ENCODE assay signal across 21 mouse cellular contexts in the genomic region with DNA sequence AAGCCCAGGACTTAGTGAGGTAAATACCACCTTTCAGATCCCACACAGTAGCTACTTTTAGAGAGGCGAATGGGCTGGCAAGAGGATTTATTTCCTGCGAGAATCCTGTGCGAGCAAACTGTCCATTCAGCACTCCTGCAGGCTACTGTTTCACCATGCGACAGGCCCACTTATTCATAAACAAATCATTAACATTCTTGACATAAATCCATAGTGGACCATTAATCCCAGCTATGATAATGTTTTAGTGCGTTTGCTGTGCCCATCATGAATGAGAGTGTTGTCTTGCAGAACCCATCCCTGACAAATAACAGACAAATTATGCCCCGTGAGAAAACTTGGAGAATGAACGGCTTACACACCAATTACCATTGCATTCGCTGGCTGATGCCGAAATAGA.
A peak's percentile ranks its signal among the peaks of the same experiment; 100 is the strongest.
DNase-seq lines count a peak whose midpoint lies in the region; ATAC-seq and TF ChIP-seq lines count a peak whose summit lies in the region.
"Had no signal": no experiment of that assay in that cellular context is flagged by ENCODE, and none has a peak within 500 bp of the region (broad histone marks: within the 10 kb centered on the region; RNA-seq: fewer than 3 reads in every experiment).

No protein-coding gene starts in this region.

- peak; percentile 27 for DNase-seq in embryonic facial prominence, embryonic 14.5 days (ENCODE audit: low spot score)
- DNase-seq in embryonic facial prominence, embryonic 10.5 days (ENCODE audit: low spot score) = no peak
- DNase-seq in kidney, postnatal 0 days (ENCODE audit: low spot score) = peak; percentile 9
- DNase-seq in kidney, adult 18-20 months = no peak
- DNase-seq in right cerebral cortex, adult 2 months (ENCODE audit: low spot score in 2 of 2) = peak; percentile 31 to 38
- no peak for DNase-seq in right cerebral cortex, postnatal 25 days
- no peak for DNase-seq in cerebellum, adult 11 months
- no peak for DNase-seq in kidney, adult 2 months
- DNase-seq: adrenal gland, adult 8-10 months; cerebellum, adult 2 months; gastrocnemius, postnatal 10 days; heart, adult 2 months; kidney, adult 8-10 months; kidney, postnatal 36 days; liver, embryonic 13.5 days; lung, postnatal 14 days; thymus, adult 18-20 months had no signal

- no peak overlapping the region for H3K9ac ChIP-seq in embryonic facial prominence, embryonic 14.5 days (ENCODE audit: low read depth, low read length)
- H3K9ac ChIP-seq in kidney, postnatal 0 days (ENCODE audit: low read depth, low read length) = no peak overlapping the region
- H3K9ac ChIP-seq: limb, embryonic 12.5 days; liver, embryonic 13.5 days had no signal

- H3K27ac ChIP-seq in embryonic facial prominence, embryonic 14.5 days (replicated peaks; ENCODE audit: low read depth, low read length) = no peak overlapping the region
- H3K27ac ChIP-seq in embryonic facial prominence, embryonic 10.5 days (replicated peaks) = no peak overlapping the region
- no peak overlapping the region for H3K27ac ChIP-seq in kidney, postnatal 0 days
- no peak overlapping the region for H3K27ac ChIP-seq in kidney, adult 2 months (ENCODE audit: insufficient read depth, low read depth, low read length)
- H3K27ac ChIP-seq: heart, adult 2 months; limb, embryonic 12.5 days; liver, embryonic 13.5 days had no signal

- H3K4me2 ChIP-seq in embryonic facial prominence, embryonic 14.5 days (ENCODE audit: low read depth, low read length) = no peak overlapping the region
- H3K4me2 ChIP-seq in kidney, postnatal 0 days (ENCODE audit: low read length) = no peak overlapping the region
- H3K4me2 ChIP-seq: limb, embryonic 12.5 days; liver, embryonic 13.5 days had no signal

- no peaks in the 10 kb centered on the region for H3K27me3 ChIP-seq in embryonic facial prominence, embryonic 14.5 days (replicated peaks; ENCODE audit: control insufficient read depth, insufficient read depth, low read length)
- no peaks in the 10 kb centered on the region for H3K27me3 ChIP-seq in embryonic facial prominence, embryonic 10.5 days (replicated peaks; ENCODE audit: low read depth, poor library complexity, severe bottlenecking)
- H3K27me3 ChIP-seq in kidney, postnatal 0 days (ENCODE audit: insufficient read depth, low read length) = no peaks in the 10 kb centered on the region
- H3K27me3 ChIP-seq in kidney, adult 2 months (replicated peaks; ENCODE audit: control insufficient read depth, insufficient read depth, low read length) = no peaks in the 10 kb centered on the region
- H3K27me3 ChIP-seq: CH12.LX; limb, embryonic 12.5 days; liver, embryonic 13.5 days; megakaryocyte, embryonic 14.5 days had no signal

- ATAC-seq in embryonic facial prominence, embryonic 14.5 days (ENCODE audit: low read depth) = no peak
- ATAC-seq in kidney, postnatal 0 days (replicated peaks; ENCODE audit: low FRiP score, low read depth) = no peak

- no peak overlapping the region for H3K4me3 ChIP-seq in embryonic facial prominence, embryonic 14.5 days (ENCODE audit: low read depth, low read length)
- H3K4me3 ChIP-seq in embryonic facial prominence, embryonic 10.5 days = no peak overlapping the region
- H3K4me3 ChIP-seq in kidney, postnatal 0 days (replicated peaks; ENCODE audit: low read depth, low read length) = no peak overlapping the region
- H3K4me3 ChIP-seq in kidney, adult 2 months (ENCODE audit: insufficient read depth, low read depth, low read length) = no peak overlapping the region
- H3K4me3 ChIP-seq: heart, adult 2 months; limb, embryonic 12.5 days; liver, embryonic 13.5 days; megakaryocyte, embryonic 14.5 days; myocyte had no signal

- no peaks in the 10 kb centered on the region for H3K9me3 ChIP-seq in embryonic facial prominence, embryonic 14.5 days (ENCODE audit: control insufficient read depth, low read length)
- H3K9me3 ChIP-seq in embryonic facial prominence, embryonic 10.5 days = no peaks in the 10 kb centered on the region
- no peaks in the 10 kb centered on the region for H3K9me3 ChIP-seq in kidney, postnatal 0 days (replicated peaks; ENCODE audit: low read length)
- H3K9me3 ChIP-seq: limb, embryonic 12.5 days; liver, embryonic 13.5 days had no signal

- H3K4me1 ChIP-seq in embryonic facial prominence, embryonic 14.5 days (ENCODE audit: control insufficient read depth, insufficient read depth, low read length) = no peaks in the 10 kb centered on the region; the same call in 1 of the 2 replicates
- H3K4me1 ChIP-seq in embryonic facial prominence, embryonic 10.5 days = no peaks in the 10 kb centered on the region
- H3K4me1 ChIP-seq in kidney, postnatal 0 days (replicated peaks; ENCODE audit: insufficient read depth, low read length) = no peaks in the 10 kb centered on the region
- no peaks in the 10 kb centered on the region for H3K4me1 ChIP-seq in kidney, adult 2 months (ENCODE audit: control insufficient read depth, insufficient read depth, low read length)
- H3K4me1 ChIP-seq: limb, embryonic 12.5 days; megakaryocyte, embryonic 14.5 days had no signal

- no peak for TF ChIP-seq CTCF in kidney, postnatal 0 days (IDR thresholded peaks at IDR 0.05; ENCODE audit: low read depth)
- no peak for TF ChIP-seq CTCF in kidney, adult 2 months (conservative IDR thresholded peaks at IDR 0.05; ENCODE audit: insufficient read depth, insufficient read length, low read depth, low read length)

- TF ChIP-seq POLR2A in kidney, adult 2 months (IDR thresholded peaks at IDR 0.05; ENCODE audit: low read depth, low read length) = no peak

- WGBS in embryonic facial prominence, embryonic 14.5 days = 29% methylated on average over 9 of the region's 9 CpGs
- WGBS in embryonic facial prominence, embryonic 10.5 days = 58% methylated on average over 9 of the region's 9 CpGs
- WGBS in kidney, postnatal 0 days = 53% methylated on average over 9 of the region's 9 CpGs
- 46% methylated on average over 9 of the region's 9 CpGs for WGBS in kidney, adult 2 months

- H3K36me3 ChIP-seq in embryonic facial prominence, embryonic 14.5 days (ENCODE audit: control insufficient read depth, insufficient read depth, low read length) = no peaks in the 10 kb centered on the region
- no peaks in the 10 kb centered on the region for H3K36me3 ChIP-seq in embryonic facial prominence, embryonic 10.5 days (replicated peaks)
- no peaks in the 10 kb centered on the region for H3K36me3 ChIP-seq in kidney, postnatal 0 days (ENCODE audit: insufficient read depth, low read length)
- no peaks in the 10 kb centered on the region for H3K36me3 ChIP-seq in kidney, adult 2 months (ENCODE audit: control insufficient read depth, insufficient read depth, low read length)
- H3K36me3 ChIP-seq: limb, embryonic 12.5 days; liver, embryonic 13.5 days had no signal

Comparison
In these comparisons a context has a peak if more than half of its experiments do, and no peak if none do; other contexts are left out.
1. DNase-seq: peak in embryonic facial prominence, embryonic 14.5 days (single experiment), kidney, postnatal 0 days (single experiment) and right cerebral cortex, adult 2 months (2 of 2); none in embryonic facial prominence, embryonic 10.5 days (single experiment), kidney, adult 18-20 months (single experiment), right cerebral cortex, postnatal 25 days (single experiment), cerebellum, adult 11 months (single experiment) and kidney, adult 2 months (single experiment).